Mouse (Mus musculus) hematopoietic stem cell, adult 5-6 weeks (primary cell): ENCODE measurements at regions not wholly inside any gene's neighbourhood (a gene's known extent, or its start where the extent isn't known, plus 50 kb on each side); places are given as distances from the start of the nearest gene placed in this dataset.

Source experiments
- ATAC-seq, 2 experiments: fragments of 125-278 bp in 1 of 2; replicated peaks in 1 of 2; 2 replicates each; pipeline ENCODE4 v1.8.0; 2016 to 2017; ENCODE audit warnings: inconsistent platforms in 2 of 2, mild to moderate bottlenecking in 2 of 2, moderate number of reproducible peaks in 2 of 2, low read depth in 1 of 2, moderate TSS enrichment in 1 of 2; ENCODE audit not compliant: low FRiP score in 2 of 2, poor library complexity in 2 of 2, severe bottlenecking in 2 of 2, insufficient read depth in 1 of 2, low TSS enrichment in 1 of 2

DNA sequence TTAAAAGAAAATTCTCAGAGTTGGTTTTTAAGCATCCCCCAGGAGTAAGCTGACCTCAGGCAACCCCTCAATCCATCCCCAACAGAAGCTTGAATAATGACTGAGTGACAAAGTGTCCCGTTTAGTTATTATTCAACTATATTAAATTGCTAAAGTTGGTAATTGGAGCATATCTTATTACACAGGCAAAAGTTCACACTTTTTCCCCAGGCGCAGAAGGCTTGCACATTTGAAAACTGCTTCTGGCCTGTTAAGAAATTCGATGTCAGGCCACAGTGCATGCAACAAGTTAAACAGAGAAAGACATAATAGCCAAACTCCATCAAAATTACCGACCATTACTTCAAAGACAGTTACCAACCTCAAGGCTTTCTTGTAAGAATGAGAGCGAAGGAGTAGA lies 240.3 kb downstream of the Pik3r1 start:
- ATAC-seq: no peak

DNA sequence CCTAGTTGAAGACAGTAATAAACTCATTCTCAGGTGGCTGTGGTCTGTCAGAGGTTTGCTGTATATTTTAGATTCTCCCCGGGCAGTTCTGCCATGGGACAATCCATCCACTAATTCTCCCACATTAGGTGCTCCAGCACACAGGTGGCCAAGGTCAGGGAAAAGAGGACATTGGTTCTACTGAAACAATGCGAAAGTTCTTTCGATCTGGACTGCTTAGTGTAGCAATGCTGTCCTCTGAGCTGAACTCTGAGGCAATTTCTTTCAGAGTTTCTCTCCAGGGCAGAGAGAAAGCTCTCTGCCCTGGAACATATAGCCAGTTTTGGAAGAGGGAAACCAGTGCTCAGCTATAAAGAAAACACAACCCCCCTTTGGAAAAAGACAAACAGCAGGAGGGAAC lies 243.2 kb downstream of the Pik3r1 start:
- ATAC-seq: no peak

DNA sequence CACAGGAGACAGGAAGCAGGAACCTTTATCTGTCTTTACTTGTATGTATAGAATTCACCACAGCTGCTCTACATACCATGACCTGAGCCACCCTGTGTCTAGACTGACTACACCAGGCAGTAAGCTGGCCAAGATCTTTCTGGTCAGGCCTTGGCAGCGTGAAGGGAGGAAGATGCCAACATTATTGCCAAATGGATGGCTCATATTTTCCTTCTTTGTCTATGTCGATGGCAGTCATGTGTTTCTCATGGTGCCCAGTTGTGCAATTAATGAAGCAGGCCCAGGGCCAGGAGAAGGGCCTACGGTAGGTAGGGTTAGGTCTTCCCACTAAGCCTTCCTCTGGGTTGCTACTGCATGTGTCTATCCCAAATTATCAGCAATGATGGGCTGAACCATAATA lies 243.8 kb downstream of the Pik3r1 start:
- no peak for ATAC-seq

DNA sequence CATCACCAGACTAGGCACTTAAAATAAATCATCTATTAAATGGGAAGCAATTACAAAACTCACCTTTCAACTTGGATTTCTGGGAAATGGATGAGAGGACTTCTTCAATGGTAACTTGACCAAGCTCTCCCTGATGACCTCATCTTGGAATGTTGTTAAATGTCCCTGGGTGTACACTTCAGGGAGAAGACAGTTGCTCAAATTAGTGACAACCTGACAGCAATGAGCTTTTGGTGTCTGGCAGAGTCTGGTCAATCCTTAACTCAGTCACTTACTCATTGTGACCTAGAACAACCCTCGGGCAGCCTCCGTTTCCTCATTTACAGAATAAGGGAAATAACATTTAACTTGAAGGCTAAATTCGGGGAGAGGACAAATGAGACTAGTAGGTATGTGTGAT lies 244.5 kb downstream of the Pik3r1 start:
- no peak for ATAC-seq

DNA sequence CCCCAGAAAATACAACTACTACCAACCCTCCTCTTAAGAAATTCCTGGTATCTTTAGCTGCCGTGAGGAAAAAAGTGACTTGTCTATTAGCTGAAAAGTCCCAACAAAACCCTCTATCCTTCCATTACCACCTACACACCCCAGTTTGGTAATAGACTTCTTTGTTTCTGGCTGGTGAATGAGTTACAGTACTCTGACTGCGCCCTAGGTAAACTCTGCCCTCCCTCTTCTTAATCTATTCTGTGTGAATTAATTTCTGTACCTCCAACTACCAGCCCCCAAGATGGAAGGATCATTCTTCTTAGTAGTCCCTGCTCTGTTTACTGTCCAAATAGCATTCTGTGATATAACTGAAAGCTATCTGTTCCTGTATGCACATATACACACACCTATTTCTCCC lies 245.4 kb downstream of the Pik3r1 start:
- ATAC-seq: no peak

DNA sequence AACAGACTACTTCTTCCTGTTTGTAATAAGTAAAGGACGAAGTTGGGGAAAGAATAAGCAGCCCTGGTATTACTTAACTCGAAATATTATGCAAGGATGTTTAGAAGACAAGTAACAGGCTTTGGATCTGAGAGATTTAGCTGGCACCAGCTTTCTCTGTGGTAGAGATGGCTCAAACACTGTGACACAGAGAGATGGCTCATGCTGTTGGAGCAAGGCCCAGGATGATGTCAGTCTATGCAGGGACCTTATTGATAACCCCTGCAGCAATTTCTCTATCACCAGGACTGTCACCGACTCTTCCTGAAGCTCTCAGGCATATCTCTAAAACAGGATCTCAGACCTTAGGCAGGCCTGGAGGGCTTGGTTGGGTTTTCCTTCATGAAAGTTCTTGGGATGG lies 254.7 kb downstream of the Pik3r1 start:
- ATAC-seq: no peak

DNA sequence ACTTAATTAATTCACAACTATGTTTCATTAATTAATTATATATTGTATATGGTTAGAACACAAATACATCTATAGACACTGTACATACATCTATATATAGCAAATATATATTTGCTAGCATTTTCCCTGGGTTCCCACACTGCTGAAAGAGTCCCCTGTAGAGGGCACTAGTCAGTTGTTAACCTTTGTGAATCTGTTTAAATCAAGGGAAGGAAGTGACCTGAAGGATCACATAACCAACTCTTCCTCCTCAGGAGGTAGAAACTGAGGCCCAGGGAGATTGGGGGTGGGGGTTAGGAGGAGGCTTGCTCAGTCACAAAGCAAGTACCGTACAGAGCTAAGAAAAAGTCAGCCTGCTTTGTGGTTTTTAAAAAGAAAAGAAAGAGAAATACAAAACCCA lies 258.1 kb downstream of the Pik3r1 start:
- peak in 1 of 2 experiments; percentile 46; a peak in 3 of 4 replicates for ATAC-seq

DNA sequence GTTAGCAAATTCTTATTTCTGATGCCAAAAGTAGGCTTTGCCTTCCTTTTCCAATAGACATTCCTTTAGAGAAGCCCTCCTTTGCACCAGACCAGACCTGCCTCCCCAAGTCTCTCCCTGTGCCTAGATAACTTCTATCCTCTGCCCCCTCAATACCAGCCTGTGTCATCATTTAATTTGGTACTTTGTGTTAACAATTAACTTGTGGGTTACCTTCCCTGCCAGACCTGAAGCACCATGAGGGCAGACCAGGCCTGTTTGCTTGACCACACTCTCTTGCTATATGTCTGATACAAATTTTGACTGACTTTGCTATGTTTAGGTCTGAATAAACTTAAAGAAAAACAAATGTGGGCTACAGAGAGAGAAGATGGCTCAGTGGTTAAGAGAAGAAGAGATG lies 259.7 kb downstream of the Pik3r1 start:
- no peak for ATAC-seq

DNA sequence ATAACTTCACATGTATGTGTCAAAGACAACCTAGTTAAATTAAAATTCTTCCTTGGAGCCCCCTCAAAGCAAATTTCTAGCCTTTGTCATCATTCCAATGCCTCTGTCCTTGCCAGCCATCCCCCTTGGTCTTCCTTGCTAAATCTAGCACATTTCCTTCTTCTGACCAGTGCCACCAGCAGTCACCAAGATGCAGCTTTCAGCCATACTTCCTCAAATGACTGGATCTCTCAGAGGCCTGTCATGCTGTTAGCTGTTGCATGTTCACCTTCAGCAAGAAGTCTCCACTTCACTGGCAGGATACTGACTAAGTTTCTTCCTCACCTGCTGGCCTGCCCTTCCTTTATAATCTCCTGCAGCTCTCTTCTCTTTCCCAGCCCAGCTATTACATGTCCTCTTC lies 261.3 kb downstream of the Pik3r1 start:
- ATAC-seq: no peak

DNA sequence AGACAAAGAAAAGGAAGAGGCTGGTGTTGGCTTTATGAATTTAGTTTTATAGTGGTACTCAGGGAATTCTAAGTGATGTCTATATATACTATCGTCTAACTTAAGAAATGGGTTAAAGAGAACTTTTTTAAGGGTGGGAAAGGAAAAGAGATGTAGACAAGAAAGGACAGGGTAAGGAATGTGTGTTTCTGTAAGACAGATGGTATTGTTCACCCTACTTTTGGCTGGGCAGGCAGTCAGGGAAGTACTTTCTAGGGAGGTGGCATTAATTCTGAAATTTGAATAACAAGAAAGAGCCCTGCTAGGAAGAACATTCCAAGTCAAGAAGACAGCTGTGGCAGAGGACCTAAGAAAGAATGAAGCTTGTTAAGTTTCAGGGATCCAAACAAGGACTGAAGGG lies 263.0 kb downstream of the Pik3r1 start:
- ATAC-seq: no peak

DNA sequence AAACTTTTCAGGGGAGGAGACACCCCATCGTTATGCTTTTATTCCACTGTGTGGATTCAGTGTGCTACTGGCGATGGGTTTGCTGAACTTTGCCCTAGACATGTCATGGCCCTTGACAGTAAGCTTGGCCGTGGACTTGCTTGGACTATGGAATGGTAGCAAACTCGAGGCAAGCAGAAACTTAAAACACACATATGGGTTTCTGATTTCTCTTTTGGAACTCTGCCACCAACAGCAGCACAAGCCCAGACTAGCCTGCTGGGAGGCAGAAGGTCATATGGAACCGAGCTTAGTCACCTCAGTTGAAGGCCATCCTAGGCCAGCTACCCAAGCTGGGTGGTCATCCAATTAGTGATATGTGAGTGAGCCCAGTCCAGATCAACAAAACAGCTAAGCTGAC lies 263.8 kb downstream of the Pik3r1 start:
- no peak for ATAC-seq

DNA sequence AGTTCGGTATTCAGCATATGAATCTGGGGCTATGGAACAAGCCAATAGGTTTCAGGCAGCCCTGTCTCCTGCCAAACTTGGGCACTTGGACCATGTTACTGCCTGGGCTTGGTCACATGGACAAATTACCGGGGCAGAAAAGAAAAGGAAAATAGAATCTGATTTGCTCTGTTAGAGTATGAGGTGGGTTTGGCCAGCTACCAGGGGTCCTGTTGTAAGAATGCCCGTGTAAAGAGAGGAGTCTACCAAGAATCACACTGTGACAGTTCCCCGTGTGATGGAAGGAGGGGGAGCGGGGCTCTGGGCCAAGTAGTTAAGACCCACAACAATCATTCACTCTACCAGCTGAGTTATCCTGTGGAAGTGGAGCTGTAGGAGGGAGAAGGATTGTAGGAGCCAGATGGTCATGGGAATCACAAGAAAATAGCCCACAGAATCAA lies 266.2 kb downstream of the Pik3r1 start:
- no peak for ATAC-seq

DNA sequence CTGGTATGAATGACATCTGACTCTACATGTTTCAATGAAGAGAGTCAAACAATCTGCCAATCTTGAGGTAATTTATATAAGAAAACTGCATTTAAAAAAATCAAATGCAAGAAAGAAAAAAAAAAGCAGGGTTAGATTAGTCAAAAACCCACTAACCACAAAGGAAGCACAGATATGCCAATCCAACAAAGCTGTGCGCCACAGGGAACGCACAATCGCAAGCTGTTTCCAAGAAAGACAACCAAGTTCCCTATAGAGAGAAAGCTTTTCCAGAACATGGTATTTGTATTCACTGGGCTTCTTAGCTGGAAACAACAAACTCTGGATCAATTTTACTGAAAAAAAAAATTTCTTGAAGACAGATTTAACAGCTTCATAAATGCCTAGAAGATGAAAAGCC lies 267.0 kb downstream of the Pik3r1 start:
- peak; percentile 62 to 65; a peak in 3 of 4 replicates for ATAC-seq

DNA sequence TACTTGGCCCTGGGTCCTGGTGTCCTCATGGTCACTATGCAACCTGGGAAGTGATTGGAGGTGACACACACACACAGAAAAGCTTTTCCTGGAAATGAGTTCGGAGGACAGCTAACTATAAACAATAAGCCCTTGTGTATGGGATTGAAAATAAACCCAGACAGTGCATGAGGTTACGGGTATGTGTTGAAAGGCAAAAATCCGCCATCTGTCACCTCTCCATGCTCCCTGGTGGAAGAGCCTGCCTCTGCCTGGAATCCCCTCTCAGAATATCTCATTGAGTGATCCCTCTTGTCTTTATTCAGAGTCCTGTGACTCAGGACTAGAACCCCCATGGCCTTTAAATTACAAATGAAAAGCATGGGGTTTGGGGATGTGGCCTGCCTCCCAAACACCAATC lies 276.2 kb downstream of the Pik3r1 start:
- no peak for ATAC-seq

DNA sequence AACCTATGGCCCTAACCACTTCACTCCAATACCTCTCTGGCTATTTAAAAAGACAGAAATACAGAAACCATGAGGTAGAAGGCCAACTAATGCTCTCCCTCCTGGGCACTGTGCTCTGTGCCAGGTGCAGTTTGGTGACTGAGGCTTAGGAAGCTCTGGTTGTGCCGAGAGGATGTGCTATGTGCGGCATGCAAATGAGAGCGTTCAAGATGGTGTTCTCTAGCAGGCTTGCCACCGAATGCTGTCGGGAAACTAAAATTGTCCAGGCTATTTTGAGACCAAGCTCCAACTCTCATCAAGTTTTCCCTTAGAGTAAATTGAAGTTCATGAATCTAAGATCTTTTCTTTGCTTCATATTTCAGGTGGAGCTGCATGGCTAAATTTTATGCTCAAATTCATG lies 277.1 kb downstream of the Pik3r1 start:
- ATAC-seq: no peak

DNA sequence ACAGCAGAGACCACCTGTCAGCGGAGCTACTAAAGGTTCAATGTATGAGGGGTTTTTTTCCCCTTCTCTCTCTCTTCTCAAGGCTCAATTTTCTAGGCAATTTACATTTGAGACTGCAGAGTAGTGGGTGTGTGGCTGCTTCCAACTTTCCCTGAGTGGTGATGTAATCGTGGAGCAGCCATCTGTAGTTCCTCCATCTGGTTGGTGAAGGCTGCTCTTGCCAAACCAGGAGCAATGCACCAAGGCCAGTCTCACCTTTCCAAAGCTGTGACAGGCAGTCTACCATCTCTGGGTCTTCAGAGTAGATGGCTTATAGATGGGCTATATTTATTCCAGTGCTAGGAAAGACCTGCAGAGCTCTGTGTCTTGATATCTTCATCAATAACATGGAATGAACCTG lies 280.4 kb downstream of the Pik3r1 start:
- no peak for ATAC-seq

DNA sequence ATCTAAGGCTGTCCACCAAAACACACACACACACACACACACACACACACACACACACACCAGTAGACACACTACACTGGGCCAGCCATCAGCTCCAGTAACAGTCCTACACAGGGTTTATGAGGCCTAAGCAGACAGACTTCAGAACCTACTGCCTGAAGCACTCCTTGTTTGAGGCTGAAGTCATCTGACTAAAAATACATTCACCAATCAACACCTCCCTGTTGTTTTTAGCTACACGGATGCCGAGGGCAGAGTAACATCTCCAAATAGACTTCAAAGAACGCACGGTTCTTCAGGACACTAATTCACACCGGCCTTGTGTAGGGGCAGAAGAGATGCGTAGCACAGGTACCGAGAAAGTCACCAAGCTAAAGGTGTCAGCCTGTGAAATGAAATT lies 282.2 kb downstream of the Pik3r1 start:
- ATAC-seq: no peak

DNA sequence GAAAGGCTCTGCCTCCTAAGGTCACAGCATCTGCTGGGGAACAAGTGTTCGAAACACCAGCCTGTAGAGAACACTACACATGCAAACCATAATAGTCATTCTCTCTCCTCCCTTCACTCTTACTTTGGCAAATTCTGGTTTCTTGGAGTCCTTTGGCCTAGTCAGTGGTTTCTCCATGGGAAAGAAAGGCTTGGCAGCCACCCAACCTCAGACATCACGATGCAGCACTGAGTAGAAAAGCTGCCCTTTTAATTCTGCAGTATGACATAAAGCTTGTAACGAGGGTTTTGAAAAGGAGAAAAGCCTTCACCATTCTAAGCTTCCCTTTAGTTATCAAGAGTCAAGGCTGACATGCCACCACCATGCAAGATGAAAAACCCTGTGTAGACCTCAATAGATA lies 284.2 kb downstream of the Pik3r1 start:
- ATAC-seq: no peak

DNA sequence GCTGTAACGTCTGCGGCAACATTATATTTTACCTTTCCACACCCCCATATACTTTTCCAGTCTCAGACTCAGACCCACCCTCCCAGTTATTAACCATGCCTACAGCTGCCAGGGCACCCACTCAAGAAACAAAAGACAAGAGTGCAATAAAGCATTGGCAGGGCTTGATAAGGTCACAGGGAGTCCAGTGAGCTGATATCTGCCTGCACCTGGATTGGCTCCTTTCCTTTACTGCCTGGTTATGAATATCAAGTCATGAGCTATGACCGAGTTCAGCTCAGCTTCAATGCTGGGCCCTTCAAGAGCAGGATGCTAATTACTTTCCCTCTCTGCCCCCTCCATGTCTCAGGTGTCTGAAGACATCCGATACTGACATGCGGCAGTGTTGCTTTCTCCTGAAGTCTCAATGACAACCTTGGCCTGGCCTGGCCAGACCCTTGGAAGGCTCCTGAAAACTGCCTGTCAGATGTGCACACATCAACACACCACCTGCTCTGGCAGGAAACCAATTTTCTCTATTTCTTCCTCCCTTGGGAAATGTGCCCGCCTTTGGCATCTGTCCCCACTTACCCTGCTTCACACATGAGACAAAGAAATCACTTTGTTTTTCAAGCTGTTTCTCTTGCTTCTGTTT lies 286.3 kb downstream of the Pik3r1 start:
- no peak for ATAC-seq

DNA sequence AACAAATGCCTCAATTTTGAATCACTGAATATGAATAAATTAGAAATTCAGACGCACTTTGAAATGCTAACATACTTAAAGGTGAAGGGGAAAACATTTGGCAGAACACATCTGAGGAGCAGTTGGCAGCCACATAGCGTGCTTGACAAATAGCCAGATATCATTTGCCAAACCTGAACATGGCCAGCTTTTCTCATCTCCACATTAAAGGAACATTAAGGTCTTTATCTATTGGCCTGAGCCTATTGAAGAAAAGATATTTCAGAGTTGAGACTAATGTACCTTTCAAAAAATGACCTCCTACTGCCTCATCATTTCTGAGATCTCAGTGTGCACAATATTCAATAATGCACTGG lies 288.7 kb downstream of the Pik3r1 start:
- ATAC-seq: no peak
